Mouse (Mus musculus): ENCODE results near the gene Dcdc2a. TPM values are rescaled to one million over a fixed set of nuclear protein-coding genes. Genes with fewer than 3 reads are reported as not detected.

Gene Dcdc2a
- total and polyA plus RNA-seq, 2 experiments from 2014 or later: 2.0 to 6.4 TPM

- no peak overlapping the region for H3K9ac ChIP-seq (replicated peaks; ENCODE audit: low read length)
- no peaks in the 10 kb centered on the region for H3K4me1 ChIP-seq (ENCODE audit: insufficient read depth, low read length)
- 74% methylated on average over 5 of the region's 5 CpGs for WGBS
- no peaks in the 10 kb centered on the region for H3K9me3 ChIP-seq (ENCODE audit: low read length)
- no peak overlapping the region for H3K27ac ChIP-seq
- H3K4me2 ChIP-seq (ENCODE audit: low read depth, low read length): no peak overlapping the region
- ATAC-seq (no peak), DNase-seq (ENCODE audit: low spot score) (no peak)
- no peaks in the 10 kb centered on the region for H3K36me3 ChIP-seq (ENCODE audit: insufficient read depth, low read length)
- TF ChIP-seq CTCF (IDR thresholded peaks at IDR 0.05; ENCODE audit: low read depth): no peak
- H3K27me3 ChIP-seq (ENCODE audit: insufficient read depth, low read length): no peaks in the 10 kb centered on the region
- no peak overlapping the region for H3K4me3 ChIP-seq (ENCODE audit: low read length)
Observed at GRCm38 (mm10) chr13:25091347-25091746, 35.5 kb downstream of the Dcdc2a start.

GRCm38 (mm10) chr13:25093776-25094175 lies 38.0 kb downstream of the Dcdc2a start:
- Histone ChIP-seq H3K27ac (no peak overlapping the region), H3K4me1 (ENCODE audit: insufficient read depth, low read length) (no peaks in the 10 kb centered on the region), H3K9me3 (ENCODE audit: low read length) (no peaks in the 10 kb centered on the region), H3K4me2 (ENCODE audit: low read depth, low read length) (no peak overlapping the region), H3K27me3 (ENCODE audit: insufficient read depth, low read length) (no peaks in the 10 kb centered on the region), H3K4me3 (ENCODE audit: low read length) (no peak overlapping the region), H3K36me3 (ENCODE audit: insufficient read depth, low read length) (no peaks in the 10 kb centered on the region), H3K9ac (replicated peaks; ENCODE audit: low read length) (no peak overlapping the region)
- WGBS: 90% methylated on average over 4 of the region's 4 CpGs
- DNase-seq (ENCODE audit: low spot score) (no peak), ATAC-seq (no peak)
- no peak for TF ChIP-seq CTCF (IDR thresholded peaks at IDR 0.05; ENCODE audit: low read depth)

- 81% methylated on average over 4 of the region's 4 CpGs for WGBS
- Histone ChIP-seq H3K4me1 (ENCODE audit: insufficient read depth, low read length) (no peaks in the 10 kb centered on the region), H3K27me3 (ENCODE audit: insufficient read depth, low read length) (no peaks in the 10 kb centered on the region), H3K4me2 (ENCODE audit: low read depth, low read length) (no peak overlapping the region), H3K9ac (replicated peaks; ENCODE audit: low read length) (no peak overlapping the region), H3K4me3 (ENCODE audit: low read length) (no peak overlapping the region), H3K9me3 (ENCODE audit: low read length) (no peaks in the 10 kb centered on the region), H3K36me3 (ENCODE audit: insufficient read depth, low read length) (no peaks in the 10 kb centered on the region), H3K27ac (no peak overlapping the region)
- no peak for TF ChIP-seq CTCF (IDR thresholded peaks at IDR 0.05; ENCODE audit: low read depth)
- ATAC-seq (no peak), DNase-seq (ENCODE audit: low spot score) (no peak)
Observed at GRCm38 (mm10) chr13:25094381-25094780, 38.6 kb downstream of the Dcdc2a start.

- no peak for TF ChIP-seq CTCF (IDR thresholded peaks at IDR 0.05; ENCODE audit: low read depth)
- H3K4me1 ChIP-seq (ENCODE audit: insufficient read depth, low read length): no peaks in the 10 kb centered on the region
- H3K4me3 ChIP-seq (ENCODE audit: low read length): no peak overlapping the region
- DNase-seq (ENCODE audit: low spot score) (no peak), ATAC-seq (no peak)
- no peaks in the 10 kb centered on the region for H3K36me3 ChIP-seq (ENCODE audit: insufficient read depth, low read length)
- no peaks in the 10 kb centered on the region for H3K9me3 ChIP-seq (ENCODE audit: low read length)
- H3K27me3 ChIP-seq (ENCODE audit: insufficient read depth, low read length): no peaks in the 10 kb centered on the region
- 76% methylated on average over 8 of the region's 8 CpGs for WGBS
- H3K4me2 ChIP-seq (ENCODE audit: low read depth, low read length): no peak overlapping the region
- no peak overlapping the region for H3K9ac ChIP-seq (replicated peaks; ENCODE audit: low read length)
- no peak overlapping the region for H3K27ac ChIP-seq
Observed at GRCm38 (mm10) chr13:25097348-25097747, 41.5 kb downstream of the Dcdc2a start.

GRCm38 (mm10) chr13:25098578-25098977 lies 42.8 kb downstream of the Dcdc2a start:
- TF ChIP-seq CTCF (IDR thresholded peaks at IDR 0.05; ENCODE audit: low read depth): no peak
- no peaks in the 10 kb centered on the region for H3K4me1 ChIP-seq (ENCODE audit: insufficient read depth, low read length)
- H3K27ac ChIP-seq: no peak overlapping the region
- no peak overlapping the region for H3K9ac ChIP-seq (replicated peaks; ENCODE audit: low read length)
- ATAC-seq: no peak
- no peak overlapping the region for H3K4me3 ChIP-seq (ENCODE audit: low read length)
- H3K4me2 ChIP-seq (ENCODE audit: low read depth, low read length): no peak overlapping the region
- WGBS: 69% methylated on average over 5 of the region's 5 CpGs
- H3K36me3 ChIP-seq (ENCODE audit: insufficient read depth, low read length): no peaks in the 10 kb centered on the region
- no peaks in the 10 kb centered on the region for H3K9me3 ChIP-seq (ENCODE audit: low read length)
- no peak for DNase-seq (ENCODE audit: low spot score)
- H3K27me3 ChIP-seq (ENCODE audit: insufficient read depth, low read length): no peaks in the 10 kb centered on the region

- TF ChIP-seq CTCF (IDR thresholded peaks at IDR 0.05; ENCODE audit: low read depth): no peak
- DNase-seq (ENCODE audit: low spot score) (no peak), ATAC-seq (no peak)
- Histone ChIP-seq H3K27me3 (ENCODE audit: insufficient read depth, low read length) (no peaks in the 10 kb centered on the region), H3K9ac (replicated peaks; ENCODE audit: low read length) (no peak overlapping the region), H3K27ac (no peak overlapping the region), H3K4me3 (ENCODE audit: low read length) (no peak overlapping the region), H3K9me3 (ENCODE audit: low read length) (no peaks in the 10 kb centered on the region), H3K4me1 (ENCODE audit: insufficient read depth, low read length) (no peaks in the 10 kb centered on the region), H3K4me2 (ENCODE audit: low read depth, low read length) (no peak overlapping the region), H3K36me3 (ENCODE audit: insufficient read depth, low read length) (no peaks in the 10 kb centered on the region)
- WGBS: 63% methylated on average over 3 of the region's 3 CpGs
Observed at GRCm38 (mm10) chr13:25099508-25099907, 43.7 kb downstream of the Dcdc2a start.

GRCm38 (mm10) chr13:25100581-25100980 lies 44.8 kb downstream of the Dcdc2a start:
- Histone ChIP-seq H3K9ac (replicated peaks; ENCODE audit: low read length) (no peak overlapping the region), H3K27me3 (ENCODE audit: insufficient read depth, low read length) (no peaks in the 10 kb centered on the region), H3K9me3 (ENCODE audit: low read length) (no peaks in the 10 kb centered on the region), H3K36me3 (ENCODE audit: insufficient read depth, low read length) (no peaks in the 10 kb centered on the region), H3K4me3 (ENCODE audit: low read length) (no peak overlapping the region), H3K27ac (no peak overlapping the region), H3K4me1 (ENCODE audit: insufficient read depth, low read length) (no peaks in the 10 kb centered on the region), H3K4me2 (ENCODE audit: low read depth, low read length) (no peak overlapping the region)
- ATAC-seq (no peak), DNase-seq (ENCODE audit: low spot score) (no peak)
- WGBS: 80% methylated on average over 6 of the region's 6 CpGs
- TF ChIP-seq CTCF (IDR thresholded peaks at IDR 0.05; ENCODE audit: low read depth): no peak
